Mouse (Mus musculus) embryonic fibroblast, embryonic 13.5 days (primary cell): ENCODE results near the gene Naa40. TPM values are rescaled to one million over a fixed set of nuclear protein-coding genes. Genes with fewer than 3 reads are reported as not detected.
A peak's percentile ranks its signal among the peaks of the same experiment; 100 is the strongest.

Source experiments
- H3K27ac ChIP-seq: 2 replicates; pipeline ENCODE4 v1.5.1; 2012; ENCODE audit warnings: low read length, control low read depth, inconsistent platforms; ENCODE audit not compliant: insufficient read depth
- H3K4me1 ChIP-seq: 2 replicates; pipeline ENCODE4 v1.6.1; 2011; ENCODE audit warnings: low read length; ENCODE audit not compliant: control insufficient read depth, insufficient read depth
- H3K4me3 ChIP-seq: 2 replicates; pipeline ENCODE4 v1.5.1; 2011; ENCODE audit warnings: mild to moderate bottlenecking, control low read depth, low read length; ENCODE audit not compliant: insufficient read depth
- CTCF ChIP-seq: IDR thresholded peaks from 2 replicates; pipeline ENCODE4 v1.5.1; 2011; ENCODE audit warnings: mild to moderate bottlenecking, control low read depth, low read length, moderate library complexity, borderline replicate concordance; ENCODE audit not compliant: insufficient read depth
- POLR2A ChIP-seq: IDR thresholded peaks from 2 replicates; pipeline ENCODE4 v1.6.1; 2011; ENCODE audit warnings: low read depth, mild to moderate bottlenecking, control low read depth, low read length, moderate library complexity
- polyA plus RNA-seq: library from polyadenylated mRNA; stranded (reverse); fragments of >200 nt; gene quantifications from 2 replicates; pipeline ENCODE4 v1.2.4, GENCODE M21; 2011; ENCODE audit warnings: low read depth; ENCODE audit not compliant: missing spikeins, insufficient read length

The Naa40 gene
- polyA plus RNA-seq, 1 experiment: 24.8 TPM

GRCm38 (mm10) chr19:7239574-7239973, 1.4 kb downstream of the Naa40 start:
- Histone ChIP-seq H3K4me3 (peak overlapping the region; percentile 76), H3K27ac (no peak overlapping the region), H3K4me1 (no peaks in the 10 kb centered on the region)
- TF ChIP-seq CTCF: no peak
- no peak for TF ChIP-seq POLR2A

GRCm38 (mm10) chr19:7236742-7237141, 4.2 kb downstream of the Naa40 start:
- TF ChIP-seq CTCF (no peak), POLR2A (no peak)
- Histone ChIP-seq H3K4me3 (no peak overlapping the region), H3K4me1 (no peaks in the 10 kb centered on the region), H3K27ac (no peak overlapping the region)

GRCm38 (mm10) chr19:7236011-7236410, 5.0 kb downstream of the Naa40 start:
- TF ChIP-seq POLR2A (no peak), CTCF (no peak)
- Histone ChIP-seq H3K4me3 (no peak overlapping the region), H3K4me1 (no peaks in the 10 kb centered on the region), H3K27ac (no peak overlapping the region)

GRCm38 (mm10) chr19:7235461-7235860, 5.5 kb downstream of the Naa40 start:
- Histone ChIP-seq H3K4me1 (no peaks in the 10 kb centered on the region), H3K27ac (no peak overlapping the region), H3K4me3 (no peak overlapping the region)
- TF ChIP-seq POLR2A (no peak), CTCF (no peak)

- H3K4me3 ChIP-seq: no peak overlapping the region
- H3K27ac ChIP-seq: no peak overlapping the region
- TF ChIP-seq POLR2A (no peak), CTCF (peak; percentile 64; the same call in 1 of the 2 replicates)
- H3K4me1 ChIP-seq: no peaks in the 10 kb centered on the region
Measured at GRCm38 (mm10) chr19:7234537-7235221, 6.3 kb downstream of the Naa40 start.

- Histone ChIP-seq H3K4me3 (no peak overlapping the region), H3K27ac (no peak overlapping the region), H3K4me1 (no peaks in the 10 kb centered on the region)
- TF ChIP-seq CTCF: no peak
- no peak for TF ChIP-seq POLR2A
Measured at GRCm38 (mm10) chr19:7226511-7226914, 14.5 kb downstream of the Naa40 start.

- TF ChIP-seq POLR2A (no peak), CTCF (no peak)
- Histone ChIP-seq H3K4me1 (no peaks in the 10 kb centered on the region), H3K4me3 (no peak overlapping the region), H3K27ac (no peak overlapping the region)
Measured at GRCm38 (mm10) chr19:7225096-7225690, 15.8 kb downstream of the Naa40 start.

- H3K27ac ChIP-seq: no peak overlapping the region
- TF ChIP-seq CTCF (no peak), POLR2A (no peak)
- H3K4me1 ChIP-seq: no peaks in the 10 kb centered on the region
- H3K4me3 ChIP-seq: no peak overlapping the region
Measured at GRCm38 (mm10) chr19:7224253-7224652, 16.7 kb downstream of the Naa40 start.

GRCm38 (mm10) chr19:7223488-7223887, 17.5 kb downstream of the Naa40 start:
- Histone ChIP-seq H3K4me3 (no peak overlapping the region), H3K4me1 (no peaks in the 10 kb centered on the region)
- TF ChIP-seq CTCF: no peak
- no peak for TF ChIP-seq POLR2A

GRCm38 (mm10) chr19:7222196-7222595, 18.8 kb downstream of the Naa40 start:
- H3K4me1 ChIP-seq: no peaks in the 10 kb centered on the region
- no peak overlapping the region for H3K27ac ChIP-seq
- TF ChIP-seq CTCF: no peak
- no peak for TF ChIP-seq POLR2A
- no peak overlapping the region for H3K4me3 ChIP-seq

More at GRCm38 (mm10) chr19:7223488-7223887, 17.5 kb downstream of the Naa40 start:
- no peak overlapping the region for H3K27ac ChIP-seq
